Mouse (Mus musculus) lung, postnatal 10 days (tissue): ENCODE results near the gene Gp1ba.
A peak's percentile ranks its signal among the peaks of the same experiment; 100 is the strongest.

Experiments used
- DNase-seq: peaks from one replicate; pipeline ENCODE4 v3.0.0; 2021

Gene Gp1ba

GRCm38 (mm10) chr11:70671333-70672047 lies 32.6 kb downstream of the Gp1ba start:
- DNase-seq = no peak

- no peak for DNase-seq
Measured at GRCm38 (mm10) chr11:70674014-70674413, 35.1 kb downstream of the Gp1ba start.

DNA sequence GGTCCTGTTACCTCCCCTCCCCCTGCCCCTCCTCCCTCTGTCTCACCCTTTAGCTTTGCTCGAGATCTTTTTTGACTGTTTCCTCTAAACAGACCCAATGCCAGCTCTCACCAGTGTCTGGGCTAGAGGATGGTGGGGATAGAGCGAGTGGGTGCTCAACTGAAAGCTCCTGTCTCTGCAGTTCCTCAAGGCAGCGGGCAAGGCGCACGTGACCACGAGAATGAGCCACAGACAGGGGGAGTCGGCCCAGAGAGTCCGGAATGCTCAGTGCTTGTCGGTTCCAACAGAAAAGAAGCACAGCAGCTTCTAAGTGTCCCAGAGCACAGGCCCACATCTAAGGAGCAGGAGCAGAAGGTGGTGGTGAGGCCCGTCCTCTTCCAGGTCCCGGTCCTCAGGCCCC lies 35.6 kb downstream of the Gp1ba start:
- DNase-seq = no peak

- DNase-seq = no peak
Measured at GRCm38 (mm10) chr11:70678092-70678491, 39.2 kb downstream of the Gp1ba start.

DNA sequence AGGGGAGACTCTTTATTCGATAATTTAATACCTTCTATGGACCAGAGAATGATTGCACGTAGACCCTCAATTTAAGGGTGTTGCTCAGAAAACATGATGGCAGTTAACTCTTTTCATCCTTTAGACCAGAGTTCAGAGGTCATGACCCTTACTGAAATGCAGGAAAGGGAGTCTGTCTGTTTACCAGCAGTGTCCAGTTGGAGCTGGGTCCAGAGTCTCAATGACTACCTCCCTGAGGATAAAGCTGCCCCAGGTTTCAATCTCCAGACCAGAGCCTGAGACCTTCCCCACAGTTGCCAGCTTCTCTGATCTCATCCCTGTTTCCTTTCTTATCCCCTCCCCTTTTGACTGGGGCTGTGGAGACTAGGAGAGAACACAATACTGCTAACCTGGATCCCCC lies 39.7 kb downstream of the Gp1ba start:
- no peak for DNase-seq

- DNase-seq = no peak
Measured at GRCm38 (mm10) chr11:70679361-70679760, 40.4 kb downstream of the Gp1ba start.

DNA sequence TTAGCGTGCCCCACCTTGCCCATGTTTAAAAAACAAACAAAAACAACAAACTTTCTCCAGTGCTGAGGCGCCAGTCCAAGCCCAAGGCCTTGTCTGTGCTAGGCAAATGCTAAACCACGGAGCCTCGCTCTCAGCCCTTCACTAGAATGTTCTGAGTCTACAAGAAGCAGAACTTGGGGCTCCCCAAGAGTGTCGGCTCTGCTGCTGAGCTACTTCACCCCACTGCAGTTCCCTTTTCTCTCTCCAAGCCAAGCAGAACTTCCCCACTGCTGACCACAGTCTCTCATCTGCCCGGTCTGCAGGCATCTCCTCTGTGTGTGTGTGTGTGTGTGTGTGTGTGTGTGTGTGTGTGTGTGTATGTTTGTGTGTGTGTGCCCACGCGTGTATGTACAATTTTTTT lies 41.0 kb downstream of the Gp1ba start:
- no peak for DNase-seq

DNA sequence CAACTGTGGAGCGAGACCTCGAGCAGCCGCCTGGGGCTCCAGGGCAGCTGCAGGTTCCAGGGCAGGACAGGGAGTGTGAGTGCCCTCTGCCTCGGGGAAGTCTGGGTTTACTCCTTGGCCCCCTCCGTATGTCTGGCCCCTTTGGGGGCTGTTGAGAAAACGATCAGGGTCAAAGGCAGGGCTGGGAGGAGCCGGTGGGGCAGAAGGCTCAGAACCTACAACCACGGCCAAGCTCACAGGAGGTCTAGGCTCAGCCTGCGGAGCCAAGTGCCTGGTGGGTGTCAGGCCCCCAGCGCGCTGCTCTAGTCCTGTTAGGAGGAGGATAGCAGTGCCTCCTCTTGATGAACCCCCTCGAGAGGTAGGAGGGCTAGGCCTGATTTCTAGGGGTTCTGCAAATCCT lies 42.2 kb downstream of the Gp1ba start:
- DNase-seq = no peak

GRCm38 (mm10) chr11:70681897-70682581 lies 43.1 kb downstream of the Gp1ba start:
- peak; percentile 84 for DNase-seq

- no peak for DNase-seq
Measured at GRCm38 (mm10) chr11:70683640-70684039, 44.7 kb downstream of the Gp1ba start.

- DNase-seq = peak; percentile 40
Measured at GRCm38 (mm10) chr11:70686901-70687566, 48.1 kb downstream of the Gp1ba start.

DNA sequence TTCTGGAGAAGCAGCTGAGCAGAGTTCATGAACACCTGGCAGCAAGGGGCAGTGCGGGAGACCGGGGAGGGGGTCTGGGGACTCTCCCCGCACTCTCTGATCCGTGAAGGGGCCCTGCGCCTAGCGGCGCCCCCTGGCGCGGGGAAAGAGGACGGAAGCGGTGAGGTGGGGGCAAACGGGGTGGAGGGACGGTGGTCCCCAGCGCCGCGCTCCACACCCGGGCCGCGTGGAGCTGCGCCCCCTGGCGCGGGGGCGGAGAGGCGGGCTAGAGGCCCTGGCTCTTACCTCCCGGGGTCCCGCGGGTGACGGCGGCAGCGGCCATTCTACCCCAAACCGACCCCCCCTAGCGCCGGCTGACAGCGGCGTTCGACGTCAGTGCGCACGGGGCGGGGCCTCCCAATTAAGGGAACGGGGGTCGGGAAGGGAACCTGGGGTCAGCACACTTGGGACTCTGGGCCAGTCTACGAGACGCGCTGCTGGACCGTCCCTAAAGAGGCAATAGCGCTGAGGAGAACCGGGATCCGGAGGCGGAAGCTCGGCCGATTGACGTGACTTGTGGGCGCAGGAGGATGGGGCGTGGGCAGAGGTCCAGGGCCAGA lies 48.8 kb downstream of the Gp1ba start, which contains the start of gene Camta2:
Camta2 (minus strand) TSS at position 505 of the 599 bp plus-strand sequence.
- peak; percentile 95 for DNase-seq

GRCm38 (mm10) chr11:70688372-70688771 lies 49.5 kb downstream of the Gp1ba start:
- DNase-seq = no peak

DNA sequence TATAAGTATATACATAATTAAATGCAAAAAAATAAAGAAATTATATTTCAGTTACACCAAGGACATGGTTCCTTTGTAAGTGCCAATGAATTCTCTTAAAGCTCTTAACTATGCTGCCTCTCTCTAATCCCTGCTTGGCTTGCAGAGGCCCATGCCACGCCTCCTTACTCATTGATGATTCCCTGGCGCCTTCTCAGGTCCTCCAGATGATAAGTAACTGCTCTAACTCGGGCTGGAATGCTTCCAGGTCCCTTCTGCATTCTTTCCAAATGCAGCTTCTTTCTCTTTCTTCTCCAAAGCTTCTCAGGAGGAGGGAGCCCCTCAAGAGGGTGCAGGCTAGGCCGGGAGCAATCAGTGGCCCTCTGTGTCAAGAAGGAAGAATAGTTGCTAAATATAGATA lies 50.7 kb downstream of the Gp1ba start:
- no peak for DNase-seq
